Mouse (Mus musculus) ES-Bruce4 (cell line): ENCODE measurements around the gene Ifi27l2a. TPM values are rescaled to one million over a fixed set of nuclear protein-coding genes. Genes with fewer than 3 reads are reported as not detected.
A peak's percentile ranks its signal among the peaks of the same experiment; 100 is the strongest.

Experiments
- H3K27ac ChIP-seq: 2 replicates; pipeline ENCODE4 v1.5.1; 2012; ENCODE audit warnings: low read length, inconsistent platforms; ENCODE audit not compliant: insufficient read depth
- H3K27me3 ChIP-seq: 2 replicates; pipeline ENCODE4 v1.6.1; 2012; ENCODE audit warnings: mild to moderate bottlenecking, low read length, inconsistent platforms; ENCODE audit not compliant: control insufficient read depth, poor library complexity, insufficient read depth, severe bottlenecking
- H3K36me3 ChIP-seq: 2 replicates; pipeline ENCODE4 v1.6.1; 2012; ENCODE audit warnings: inconsistent platforms, mild to moderate bottlenecking, low read length, moderate library complexity; ENCODE audit not compliant: control insufficient read depth, poor library complexity, insufficient read depth, severe bottlenecking
- H3K4me1 ChIP-seq: one replicate; pipeline ENCODE4 v1.8.1; 2011; ENCODE audit warnings: low read length; ENCODE audit not compliant: control insufficient read depth, insufficient read depth
- H3K4me3 ChIP-seq: 2 replicates; pipeline ENCODE4 v1.5.1; 2011; ENCODE audit warnings: low read depth, mild to moderate bottlenecking, low read length
- H3K9ac ChIP-seq: 2 replicates; pipeline ENCODE4 v1.6.1; 2012; ENCODE audit warnings: low read depth, mild to moderate bottlenecking, inconsistent platforms; ENCODE audit not compliant: poor library complexity, severe bottlenecking
- H3K9me3 ChIP-seq: replicated peaks from 2 replicates; pipeline ENCODE4 v1.6.1; 2012; ENCODE audit warnings: mild to moderate bottlenecking, low read length, inconsistent platforms; ENCODE audit not compliant: control insufficient read depth, poor library complexity, insufficient read depth, severe bottlenecking
- CTCF ChIP-seq: IDR thresholded peaks from one replicate; pipeline ENCODE4 v1.8.1; 2011; ENCODE audit warnings: low read depth, low read length
- EP300 ChIP-seq: IDR thresholded peaks from 2 replicates; pipeline ENCODE4 v1.6.1; 2011; ENCODE audit warnings: low read depth, low read length; ENCODE audit not compliant: insufficient read depth
- POLR2A ChIP-seq: IDR thresholded peaks from one replicate; pipeline ENCODE4 v1.8.1; 2011; ENCODE audit warnings: low read length; ENCODE audit not compliant: insufficient read depth
- polyA plus RNA-seq: library from polyadenylated mRNA; stranded (reverse); fragments of >200 nt; gene quantifications from 2 replicates; pipeline ENCODE4 v1.2.4, GENCODE M21; 2011; ENCODE audit warnings: low read depth; ENCODE audit not compliant: missing spikeins, insufficient read depth, insufficient read length

Ifi27l2a gene
- polyA plus RNA-seq, 1 experiment: 5.0 TPM

- no peak overlapping the region for H3K27ac ChIP-seq
- no peaks in the 10 kb centered on the region for H3K9me3 ChIP-seq
- no peaks in the 10 kb centered on the region for H3K4me1 ChIP-seq
- no peak overlapping the region for H3K4me3 ChIP-seq
- no peak for TF ChIP-seq EP300
- TF ChIP-seq CTCF: no peak
- no peak for TF ChIP-seq POLR2A
- H3K9ac ChIP-seq: no peak overlapping the region
- H3K27me3 ChIP-seq: no peaks in the 10 kb centered on the region
- H3K36me3 ChIP-seq: no peaks in the 10 kb centered on the region
These were observed 10.1 kb downstream of the Ifi27l2a start for GRCm38 (mm10) chr12:103433430-103433829.

GRCm38 (mm10) chr12:103426710-103427109, 16.8 kb downstream of the Ifi27l2a start:
- H3K4me1 ChIP-seq: peaks cover 2% of the 10 kb centered on the region
- TF ChIP-seq CTCF (peak; percentile 6), POLR2A (no peak), EP300 (no peak)
- H3K36me3 ChIP-seq: peaks cover 18% of the 10 kb centered on the region
- no peak overlapping the region for H3K4me3 ChIP-seq
- no peak overlapping the region for H3K9ac ChIP-seq
- no peak overlapping the region for H3K27ac ChIP-seq
- no peaks in the 10 kb centered on the region for H3K9me3 ChIP-seq
- H3K27me3 ChIP-seq: no peaks in the 10 kb centered on the region

GRCm38 (mm10) chr12:103425729-103426470, 17.6 kb downstream of the Ifi27l2a start, which contains the start of gene Ddx24:
Ddx24 (minus strand) TSS chr12:103425830.
- no peak within 1 kb of the TSS for H3K27ac ChIP-seq
- no peaks in the 10 kb centered on the region for H3K9me3 ChIP-seq
- peak within 1 kb of the TSS; percentile 95 for H3K4me3 ChIP-seq
- peaks cover 23% of the 10 kb centered on the region for H3K36me3 ChIP-seq
- H3K27me3 ChIP-seq: no peaks in the 10 kb centered on the region
- H3K9ac ChIP-seq: peak within 1 kb of the TSS; percentile 79
- TF ChIP-seq POLR2A: peak; percentile 32
- TF ChIP-seq CTCF: peak; percentile 70
- no peak for TF ChIP-seq EP300
- peaks cover 2% of the 10 kb centered on the region for H3K4me1 ChIP-seq

- Histone ChIP-seq H3K9ac (peak overlapping the region; percentile 79), H3K36me3 (peaks cover 23% of the 10 kb centered on the region), H3K4me1 (peaks cover 2% of the 10 kb centered on the region), H3K27ac (no peak overlapping the region), H3K27me3 (no peaks in the 10 kb centered on the region), H3K9me3 (no peaks in the 10 kb centered on the region), H3K4me3 (peak overlapping the region; percentile 95)
- no peak for TF ChIP-seq CTCF
- no peak for TF ChIP-seq EP300
- no peak for TF ChIP-seq POLR2A
These were observed 18.3 kb downstream of the Ifi27l2a start for GRCm38 (mm10) chr12:103425016-103425728.

- Histone ChIP-seq H3K4me3 (no peak overlapping the region), H3K9me3 (no peaks in the 10 kb centered on the region), H3K27ac (no peak overlapping the region), H3K4me1 (peaks cover 2% of the 10 kb centered on the region), H3K36me3 (peaks cover 49% of the 10 kb centered on the region), H3K27me3 (no peaks in the 10 kb centered on the region), H3K9ac (no peak overlapping the region)
- no peak for TF ChIP-seq EP300
- no peak for TF ChIP-seq CTCF
- TF ChIP-seq POLR2A: no peak
These were observed 35.3 kb downstream of the Ifi27l2a start for GRCm38 (mm10) chr12:103408144-103408543.

DNA sequence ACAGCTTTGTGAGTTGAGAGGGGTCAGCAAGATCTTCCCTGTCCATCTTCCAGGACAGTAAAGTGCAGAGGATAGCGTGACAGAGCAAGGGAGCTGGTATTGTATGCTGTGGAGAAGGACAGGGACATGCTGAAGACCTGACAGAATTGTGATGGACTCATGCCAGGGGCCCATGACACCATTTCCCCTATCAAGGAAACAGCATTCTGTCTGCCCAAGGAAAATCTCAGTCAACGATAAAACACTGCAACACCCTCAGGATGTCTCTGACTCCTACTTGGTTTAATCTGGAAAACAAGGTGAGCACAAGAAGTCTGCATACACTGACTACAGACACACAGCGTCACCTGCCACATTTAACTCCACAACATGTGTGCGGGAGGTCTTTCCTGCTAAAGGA, 35.8 kb downstream of the Ifi27l2a start, which contains the start of gene 9330161L09Rik:
TSS of gene 9330161L09Rik (minus strand) at position 101 of the 400 bp plus-strand sequence.
- TF ChIP-seq POLR2A (no peak), EP300 (no peak), CTCF (no peak)
- no peak within 1 kb of the TSS for H3K27ac ChIP-seq
- no peaks in the 10 kb centered on the region for H3K27me3 ChIP-seq
- H3K9me3 ChIP-seq: no peaks in the 10 kb centered on the region
- no peak within 1 kb of the TSS for H3K9ac ChIP-seq
- peaks cover 46% of the 10 kb centered on the region for H3K36me3 ChIP-seq
- H3K4me3 ChIP-seq: no peak within 1 kb of the TSS
- peaks cover 2% of the 10 kb centered on the region for H3K4me1 ChIP-seq
